Mouse (Mus musculus): Measurements from ENCODE around the gene Rps27rt. TPM values are rescaled to one million over a fixed set of nuclear protein-coding genes. Genes with fewer than 3 reads are reported as not detected.

Gene Rps27rt
- polyA plus RNA-seq, 1 experiment: 36.9 TPM

GRCm38 (mm10) chr9:114945576-114945975, 37.0 kb downstream of the Rps27rt start:
- no peak for TF ChIP-seq POLR2A (IDR thresholded peaks at IDR 0.05; ENCODE audit: borderline replicate concordance, extremely low read depth, insufficient read depth, insufficient read length, poor library complexity, severe bottlenecking)
- no peak for DNase-seq (ENCODE audit: low read depth)

DNA sequence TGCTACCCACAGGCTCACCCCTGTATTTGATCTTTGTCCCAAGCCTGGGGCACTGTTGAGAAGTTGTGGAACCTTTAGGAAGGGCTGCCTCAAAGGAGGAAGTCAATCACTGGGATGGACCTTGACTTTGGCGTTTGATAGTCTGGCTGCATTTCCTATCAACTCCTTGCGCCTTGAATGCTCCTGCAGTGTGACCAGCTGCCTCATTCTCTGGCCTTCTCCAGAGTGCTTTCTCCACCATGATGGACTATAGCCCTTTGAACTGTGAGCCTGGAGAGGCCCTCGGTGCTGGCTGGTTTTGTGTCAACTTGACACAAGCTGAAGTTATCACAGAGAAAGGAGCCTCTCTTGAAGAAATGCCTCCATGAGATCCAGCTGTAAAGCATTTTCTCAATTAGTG, 37.9 kb downstream of the Rps27rt start:
- no peak for DNase-seq (ENCODE audit: low read depth)
- no peak for TF ChIP-seq CTCF (IDR thresholded peaks at IDR 0.05; ENCODE audit: borderline replicate concordance, extremely low read depth, insufficient read depth, insufficient read length)
- no peak for TF ChIP-seq POLR2A (IDR thresholded peaks at IDR 0.05; ENCODE audit: borderline replicate concordance, extremely low read depth, insufficient read depth, insufficient read length, poor library complexity, severe bottlenecking)

- TF ChIP-seq CTCF (IDR thresholded peaks at IDR 0.05; ENCODE audit: borderline replicate concordance, extremely low read depth, insufficient read depth, insufficient read length) (no peak), POLR2A (IDR thresholded peaks at IDR 0.05; ENCODE audit: borderline replicate concordance, extremely low read depth, insufficient read depth, insufficient read length, poor library complexity, severe bottlenecking) (no peak)
- DNase-seq (ENCODE audit: low read depth): no peak
Observed at GRCm38 (mm10) chr9:114936687-114937086, 45.9 kb downstream of the Rps27rt start.

- no peak for TF ChIP-seq CTCF (IDR thresholded peaks at IDR 0.05; ENCODE audit: borderline replicate concordance, extremely low read depth, insufficient read depth, insufficient read length)
- no peak for TF ChIP-seq POLR2A (IDR thresholded peaks at IDR 0.05; ENCODE audit: borderline replicate concordance, extremely low read depth, insufficient read depth, insufficient read length, poor library complexity, severe bottlenecking)
- DNase-seq (ENCODE audit: low read depth): no peak
Observed at GRCm38 (mm10) chr9:114935321-114935720, 47.2 kb downstream of the Rps27rt start.

DNA sequence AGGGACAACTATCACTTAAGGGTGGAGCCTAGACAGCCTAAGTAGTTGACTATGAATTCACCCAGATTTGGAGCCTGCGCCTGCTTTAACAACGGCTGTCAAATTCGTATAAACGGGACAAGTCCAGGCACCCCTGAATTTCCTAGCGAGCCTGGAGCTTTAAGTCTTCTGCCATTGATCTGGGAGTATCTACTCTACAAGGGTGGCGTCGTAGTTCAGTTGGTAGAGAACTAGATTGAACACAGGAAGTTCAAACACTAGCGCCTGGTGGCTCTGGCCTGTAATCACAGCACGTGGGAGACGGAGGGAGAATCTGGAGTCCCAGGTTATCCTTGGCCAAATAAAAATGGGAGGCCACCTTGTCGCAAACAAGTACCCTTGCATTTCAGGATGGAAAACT, 48.3 kb downstream of the Rps27rt start:
- TF ChIP-seq POLR2A (IDR thresholded peaks at IDR 0.05; ENCODE audit: borderline replicate concordance, extremely low read depth, insufficient read depth, insufficient read length, poor library complexity, severe bottlenecking) (no peak), CTCF (IDR thresholded peaks at IDR 0.05; ENCODE audit: borderline replicate concordance, extremely low read depth, insufficient read depth, insufficient read length) (no peak)
- no peak for DNase-seq (ENCODE audit: low read depth)

GRCm38 (mm10) chr9:114933723-114934171, 48.8 kb downstream of the Rps27rt start, which contains the start of gene Gpd1l:
Gpd1l (minus strand) TSS chr9:114933987.
- TF ChIP-seq CTCF (IDR thresholded peaks at IDR 0.05; ENCODE audit: borderline replicate concordance, extremely low read depth, insufficient read depth, insufficient read length): no peak
- TF ChIP-seq POLR2A (IDR thresholded peaks at IDR 0.05; ENCODE audit: borderline replicate concordance, extremely low read depth, insufficient read depth, insufficient read length, poor library complexity, severe bottlenecking): 0 out of 2 replicates have a peak, but pooled peaks have one; percentile 12
- DNase-seq (ENCODE audit: low read depth): peak; percentile 96

GRCm38 (mm10) chr9:114933037-114933722, 49.4 kb downstream of the Rps27rt start:
- DNase-seq (ENCODE audit: low read depth): no peak
- no peak for TF ChIP-seq CTCF (IDR thresholded peaks at IDR 0.05; ENCODE audit: borderline replicate concordance, extremely low read depth, insufficient read depth, insufficient read length)
- no peak for TF ChIP-seq POLR2A (IDR thresholded peaks at IDR 0.05; ENCODE audit: borderline replicate concordance, extremely low read depth, insufficient read depth, insufficient read length, poor library complexity, severe bottlenecking)

GRCm38 (mm10) chr9:114932607-114933006, 49.9 kb downstream of the Rps27rt start:
- TF ChIP-seq CTCF (IDR thresholded peaks at IDR 0.05; ENCODE audit: borderline replicate concordance, extremely low read depth, insufficient read depth, insufficient read length): no peak
- TF ChIP-seq POLR2A (IDR thresholded peaks at IDR 0.05; ENCODE audit: borderline replicate concordance, extremely low read depth, insufficient read depth, insufficient read length, poor library complexity, severe bottlenecking): no peak
- DNase-seq (ENCODE audit: low read depth): no peak

Other genes starting within 250 kb of the Rps27rt start
- gene Cmtm7, start 200.9 kb downstream of the Rps27rt start, polyA plus RNA-seq (2012; rRNA removed): 17.5 and 22.9 TPM in 2 replicates
- gene Cmtm8, start 138.6 kb downstream of the Rps27rt start, polyA plus RNA-seq (2012; rRNA removed): 7.8 and 8.0 TPM in 2 replicates
- gene Gpd1l, start 48.8 kb downstream of the Rps27rt start, polyA plus RNA-seq (2012; rRNA removed): 27.4 and 30.3 TPM in 2 replicates
- 4.3 and 7.3 TPM in 2 replicates for gene Osbpl10, start 4.2 kb downstream of the Rps27rt start, polyA plus RNA-seq (2012; rRNA removed)